Mouse (Mus musculus): ENCODE data around the gene Iqcf1.

GRCm38 (mm10) chr9:106477649-106478048 lies 22.1 kb upstream of the Iqcf1 start:
- TF ChIP-seq CTCF (IDR thresholded peaks at IDR 0.05; ENCODE audit: low read depth, low read length) (no peak), POLR2A (IDR thresholded peaks at IDR 0.05; ENCODE audit: borderline replicate concordance, low read depth, low read length) (no peak)
